Mouse (Mus musculus) lung, postnatal 14 days (tissue): Measurements from ENCODE around the gene Smim15.
A peak's percentile ranks its signal among the peaks of the same experiment; 100 is the strongest.

Experiments used
- DNase-seq: peaks from one replicate; pipeline ENCODE4 v3.0.0; 2021

Smim15 gene

GRCm38 (mm10) chr13:108044222-108044941 is at the start of gene Smim15:
Gene Smim15 (plus strand): TSS chr13:108044446.
- peak; percentile 91 for DNase-seq

- DNase-seq = no peak
Observed at GRCm38 (mm10) chr13:107995211-107995610, 49.0 kb upstream of the Smim15 start.

GRCm38 (mm10) chr13:107996301-107996700 is 47.9 kb upstream of the Smim15 start:
- no peak for DNase-seq

GRCm38 (mm10) chr13:108007861-108008260 is 36.4 kb upstream of the Smim15 start:
- DNase-seq = no peak

GRCm38 (mm10) chr13:108013110-108013509 is 31.1 kb upstream of the Smim15 start:
- no peak for DNase-seq

- DNase-seq = no peak
Observed at GRCm38 (mm10) chr13:108013839-108014238, 30.4 kb upstream of the Smim15 start.

GRCm38 (mm10) chr13:108015166-108015565 is 29.1 kb upstream of the Smim15 start:
- no peak for DNase-seq

GRCm38 (mm10) chr13:108017349-108017748 is 26.9 kb upstream of the Smim15 start:
- DNase-seq = no peak

GRCm38 (mm10) chr13:108025802-108026201 is 18.4 kb upstream of the Smim15 start:
- DNase-seq = no peak

GRCm38 (mm10) chr13:108032789-108033188 is 11.5 kb upstream of the Smim15 start:
- no peak for DNase-seq

GRCm38 (mm10) chr13:108039375-108039774 is 4.9 kb upstream of the Smim15 start:
- no peak for DNase-seq

GRCm38 (mm10) chr13:108039902-108040301 is 4.3 kb upstream of the Smim15 start:
- no peak for DNase-seq

GRCm38 (mm10) chr13:108040451-108040850 is 3.8 kb upstream of the Smim15 start:
- no peak for DNase-seq

GRCm38 (mm10) chr13:108041358-108041757 is 2.9 kb upstream of the Smim15 start:
- peak; percentile 71 for DNase-seq

GRCm38 (mm10) chr13:108043431-108044221 is 620 bp upstream of the Smim15 start:
- peak; percentile 41 for DNase-seq

GRCm38 (mm10) chr13:108045646-108046045 is 1.4 kb downstream of the Smim15 start:
- DNase-seq = no peak

GRCm38 (mm10) chr13:108046071-108046470 is 1.8 kb downstream of the Smim15 start:
- DNase-seq = no peak

- no peak for DNase-seq
Observed at GRCm38 (mm10) chr13:108046891-108047290, 2.6 kb downstream of the Smim15 start.

- DNase-seq = no peak
Observed at GRCm38 (mm10) chr13:108047364-108047763, 3.1 kb downstream of the Smim15 start.

GRCm38 (mm10) chr13:108056896-108057295 is 12.7 kb downstream of the Smim15 start:
- no peak for DNase-seq

- no peak for DNase-seq
Observed at GRCm38 (mm10) chr13:108060286-108060885, 16.1 kb downstream of the Smim15 start.

- DNase-seq = peak; percentile 14
Observed at GRCm38 (mm10) chr13:108060936-108061578, 16.8 kb downstream of the Smim15 start.

GRCm38 (mm10) chr13:108062900-108063299 is 18.7 kb downstream of the Smim15 start:
- no peak for DNase-seq
